Mouse (Mus musculus): ENCODE measurements around the gene Ltb4r2. TPM values are rescaled to one million over a fixed set of nuclear protein-coding genes. Genes with fewer than 3 reads are reported as not detected.
A peak's percentile ranks its signal among the peaks of the same experiment; 100 is the strongest.
"Not testable (repeated sequence)": the region's sequence is repeated elsewhere in the genome, so short reads cannot be mapped to it uniquely, and the experiment has no call there.

Gene Ltb4r2
- polyA plus RNA-seq, 1 experiment from 2014 or later: 0.21 TPM

- peak; percentile 93 for DNase-seq (ENCODE audit: low spot score)
- H3K4me1 ChIP-seq (replicated peaks): peaks cover 34% of the 10 kb centered on the region
- 2% methylated on average over 48 of the region's 48 CpGs for WGBS
- H3K4me3 ChIP-seq: peak within 1 kb of the TSS; percentile 92
- H3K36me3 ChIP-seq: peaks cover 45% of the 10 kb centered on the region
- no peaks in the 10 kb centered on the region for H3K9me3 ChIP-seq
- H3K27ac ChIP-seq: peak within 1 kb of the TSS; percentile 86
- no peaks in the 10 kb centered on the region for H3K27me3 ChIP-seq (ENCODE audit: insufficient read depth, poor library complexity, severe bottlenecking)
These were observed 15.9 kb upstream of the Ltb4r2 start, which contains the start of the genes Dhrs1 and Nop9 for GRCm38 (mm10) chr14:55745180-55745860. Gene Dhrs1 (minus strand): TSS chr14:55745690. Gene Nop9 (plus strand): TSS chr14:55745693.

- under 1% methylated on average over 31 of the region's 31 CpGs for WGBS
- peak overlapping the region; percentile 86 for H3K27ac ChIP-seq
These were observed 15.4 kb upstream of the Ltb4r2 start for GRCm38 (mm10) chr14:55745861-55746237.

GRCm38 (mm10) chr14:55747051-55747847 is 14.0 kb upstream of the Ltb4r2 start:
- H3K27me3 ChIP-seq (ENCODE audit: insufficient read depth, poor library complexity, severe bottlenecking): no peaks in the 10 kb centered on the region
- H3K36me3 ChIP-seq: peaks cover 52% of the 10 kb centered on the region
- 92% methylated on average over 10 of the region's 10 CpGs for WGBS
- no peaks in the 10 kb centered on the region for H3K9me3 ChIP-seq
- peaks cover 34% of the 10 kb centered on the region for H3K4me1 ChIP-seq (replicated peaks)
- no peak for DNase-seq (ENCODE audit: low spot score)
- H3K27ac ChIP-seq: no peak overlapping the region
- H3K4me3 ChIP-seq: peak overlapping the region; percentile 92

More at GRCm38 (mm10) chr14:55745861-55746237, 15.4 kb upstream of the Ltb4r2 start:
- no peaks in the 10 kb centered on the region for H3K27me3 ChIP-seq (ENCODE audit: insufficient read depth, poor library complexity, severe bottlenecking)
- peak overlapping the region; percentile 92 for H3K4me3 ChIP-seq
- no peaks in the 10 kb centered on the region for H3K9me3 ChIP-seq
- H3K4me1 ChIP-seq (replicated peaks): peaks cover 34% of the 10 kb centered on the region
- peaks cover 45% of the 10 kb centered on the region for H3K36me3 ChIP-seq
- no peak for DNase-seq (ENCODE audit: low spot score)

GRCm38 (mm10) chr14:55757566-55757965 is 3.7 kb upstream of the Ltb4r2 start:
- no peak for DNase-seq (ENCODE audit: low spot score)
- Histone ChIP-seq H3K27me3 (ENCODE audit: insufficient read depth, poor library complexity, severe bottlenecking) (peaks cover 25% of the 10 kb centered on the region), H3K4me3 (no peak overlapping the region), H3K36me3 (peaks cover 44% of the 10 kb centered on the region), H3K4me1 (replicated peaks) (peaks cover 12% of the 10 kb centered on the region), H3K9me3 (no peaks in the 10 kb centered on the region), H3K27ac (no peak overlapping the region)
- 89% methylated on average over 6 of the region's 6 CpGs for WGBS

GRCm38 (mm10) chr14:55758363-55758784 is 2.9 kb upstream of the Ltb4r2 start, which contains the start of gene Cideb:
Gene Cideb (minus strand): TSS chr14:55758458.
- Histone ChIP-seq H3K27me3 (ENCODE audit: insufficient read depth, poor library complexity, severe bottlenecking) (peaks cover 33% of the 10 kb centered on the region), H3K4me3 (peak within 1 kb of the TSS; percentile 3; the same call in 1 of the 2 replicates)
- 20% methylated on average over 8 of the region's 8 CpGs for WGBS

GRCm38 (mm10) chr14:55760156-55760555 is 1.1 kb upstream of the Ltb4r2 start:
- peak; percentile 87 for DNase-seq (ENCODE audit: low spot score)
- not testable (repeated sequence) for H3K9me3 ChIP-seq, H3K4me3 ChIP-seq, H3K27ac ChIP-seq
- WGBS: 0% methylated on average over 6 of the region's 6 CpGs
- Histone ChIP-seq H3K36me3 (peaks cover 19% of the 10 kb centered on the region), H3K4me1 (replicated peaks) (peaks cover 17% of the 10 kb centered on the region), H3K27me3 (ENCODE audit: insufficient read depth, poor library complexity, severe bottlenecking) (peaks cover 51% of the 10 kb centered on the region)

More at GRCm38 (mm10) chr14:55758363-55758784, 2.9 kb upstream of the Ltb4r2 start, which contains the start of gene Cideb:
- Histone ChIP-seq H3K36me3 (peaks cover 36% of the 10 kb centered on the region), H3K4me1 (replicated peaks) (peaks cover 17% of the 10 kb centered on the region), H3K9me3 (no peaks in the 10 kb centered on the region), H3K27ac (no peak within 1 kb of the TSS)
- DNase-seq (ENCODE audit: low spot score): peak; percentile 57

- H3K27ac ChIP-seq: peak overlapping the region; percentile 85
- WGBS: under 1% methylated on average over 77 of the region's 77 CpGs
These were observed 983 bp downstream of the Ltb4r2 start for GRCm38 (mm10) chr14:55762001-55762821.

GRCm38 (mm10) chr14:55763166-55763565 is 1.9 kb downstream of the Ltb4r2 start:
- H3K4me3 ChIP-seq: peak overlapping the region; percentile 65; the same call in 1 of the 2 replicates
- H3K27ac ChIP-seq: 0 out of 2 replicates have a peak overlapping the region, but pooled peaks have one; percentile 85
- H3K4me1 ChIP-seq (replicated peaks): peaks cover 29% of the 10 kb centered on the region
- DNase-seq (ENCODE audit: low spot score): no peak
- no peaks in the 10 kb centered on the region for H3K9me3 ChIP-seq
- H3K36me3 ChIP-seq: no peaks in the 10 kb centered on the region
- H3K27me3 ChIP-seq (ENCODE audit: insufficient read depth, poor library complexity, severe bottlenecking): peaks cover 79% of the 10 kb centered on the region
- 57% methylated on average over 7 of the region's 7 CpGs for WGBS

More at GRCm38 (mm10) chr14:55762001-55762821, 983 bp downstream of the Ltb4r2 start:
- Histone ChIP-seq H3K27me3 (ENCODE audit: insufficient read depth, poor library complexity, severe bottlenecking) (peaks cover 70% of the 10 kb centered on the region), H3K4me3 (peak overlapping the region; percentile 65), H3K36me3 (no peaks in the 10 kb centered on the region), H3K4me1 (replicated peaks) (peaks cover 19% of the 10 kb centered on the region), H3K9me3 (no peaks in the 10 kb centered on the region)
- peak; percentile 73 for DNase-seq (ENCODE audit: low spot score)

GRCm38 (mm10) chr14:55765696-55766095 is 4.5 kb downstream of the Ltb4r2 start, which contains the start of gene Ltb4r1:
Gene Ltb4r1 (plus strand): TSS chr14:55765962.
- no peak within 1 kb of the TSS for H3K27ac ChIP-seq
- peaks cover 97% of the 10 kb centered on the region for H3K27me3 ChIP-seq (ENCODE audit: insufficient read depth, poor library complexity, severe bottlenecking)
- H3K36me3 ChIP-seq: no peaks in the 10 kb centered on the region
- no peak for DNase-seq (ENCODE audit: low spot score)
- peaks cover 30% of the 10 kb centered on the region for H3K4me1 ChIP-seq (replicated peaks)
- H3K4me3 ChIP-seq: no peak within 1 kb of the TSS
- 74% methylated on average over 4 of the region's 4 CpGs for WGBS
- no peaks in the 10 kb centered on the region for H3K9me3 ChIP-seq

GRCm38 (mm10) chr14:55767519-55768414 is 6.5 kb downstream of the Ltb4r2 start:
- H3K36me3 ChIP-seq: no peaks in the 10 kb centered on the region
- WGBS: 12% methylated on average over 52 of the region's 52 CpGs
- H3K27me3 ChIP-seq (ENCODE audit: insufficient read depth, poor library complexity, severe bottlenecking): peaks cover 85% of the 10 kb centered on the region
- H3K4me3 ChIP-seq: peak overlapping the region; percentile 52
- peak; percentile 75 for DNase-seq (ENCODE audit: low spot score)
- no peaks in the 10 kb centered on the region for H3K9me3 ChIP-seq
- H3K4me1 ChIP-seq (replicated peaks): peaks cover 16% of the 10 kb centered on the region
- peak overlapping the region; percentile 64 for H3K27ac ChIP-seq

GRCm38 (mm10) chr14:55768555-55768954 is 7.3 kb downstream of the Ltb4r2 start:
- no peak for DNase-seq (ENCODE audit: low spot score)
- peaks cover 13% of the 10 kb centered on the region for H3K4me1 ChIP-seq (replicated peaks)
- WGBS: 86% methylated on average over 6 of the region's 6 CpGs

More at GRCm38 (mm10) chr14:55768555-55768954, 7.3 kb downstream of the Ltb4r2 start:
- H3K4me3 ChIP-seq: no peak overlapping the region
- no peak overlapping the region for H3K27ac ChIP-seq
- H3K36me3 ChIP-seq: no peaks in the 10 kb centered on the region
- peaks cover 82% of the 10 kb centered on the region for H3K27me3 ChIP-seq (ENCODE audit: insufficient read depth, poor library complexity, severe bottlenecking)
- H3K9me3 ChIP-seq: no peaks in the 10 kb centered on the region
